Mouse (Mus musculus) intestine, postnatal 0 days (tissue): ENCODE data around the gene Tut7. TPM values are rescaled to one million over a fixed set of nuclear protein-coding genes. Genes with fewer than 3 reads are reported as not detected.

ENCODE experiments used
- ATAC-seq: fragments of 200-750 bp; cut with Nextera tagmentation; 2 replicates; pipeline ENCODE4 v1.8.0; 2017; ENCODE audit warnings: mild to moderate bottlenecking, moderate TSS enrichment, moderate library complexity
- H3K27ac ChIP-seq: fragments of 300-500 bp; sonication (generic); 2 replicates; pipeline ENCODE4 v1.5.1; 2014; ENCODE audit warnings: mild to moderate bottlenecking, low read depth, low read length, moderate library complexity
- H3K27me3 ChIP-seq: fragments of 300-500 bp; sonication (generic); replicated peaks from 2 replicates; pipeline ENCODE4 v1.6.1; 2014; ENCODE audit warnings: low read length, mixed read lengths; ENCODE audit not compliant: control insufficient read depth, insufficient read depth
- H3K36me3 ChIP-seq: fragments of 300-500 bp; sonication (generic); 2 replicates; pipeline ENCODE4 v1.6.1; 2014; ENCODE audit warnings: mild to moderate bottlenecking, moderate library complexity; ENCODE audit not compliant: control insufficient read depth, insufficient read depth
- H3K4me1 ChIP-seq: fragments of 300-500 bp; sonication (generic); replicated peaks from 2 replicates; pipeline ENCODE4 v1.6.1; 2014; ENCODE audit warnings: antibody characterized with exemption, low read length, mixed read lengths; ENCODE audit not compliant: control insufficient read depth, insufficient read depth
- H3K4me2 ChIP-seq: fragments of 300-500 bp; sonication (generic); replicated peaks from 2 replicates; pipeline ENCODE4 v1.6.1; 2014; ENCODE audit warnings: low read depth, mild to moderate bottlenecking, moderate library complexity
- H3K4me3 ChIP-seq: fragments of 300-500 bp; sonication (generic); 2 replicates; pipeline ENCODE4 v1.5.1; 2014; ENCODE audit warnings: low read depth, low read length
- H3K9ac ChIP-seq: fragments of 300-500 bp; sonication (generic); 2 replicates; pipeline ENCODE4 v1.6.1; 2014; ENCODE audit warnings: mild to moderate bottlenecking, low read depth, low read length
- H3K9me3 ChIP-seq: fragments of 300-500 bp; sonication (generic); 2 replicates; pipeline ENCODE4 v1.6.1; 2016; ENCODE audit warnings: mixed run types; ENCODE audit not compliant: control insufficient read depth
- CTCF ChIP-seq: sonication (generic); IDR thresholded peaks from 2 replicates; pipeline ENCODE4 v1.5.1; 2016; ENCODE audit warnings: low read depth, mild to moderate bottlenecking, control low read depth, antibody characterized with exemption, moderate library complexity
- WGBS: fragments of 180-500 bp; shearing (Covaris S2); extraction: QIAGEN DNeasy Blood & Tissue Kit; methylation state at CpG from one replicate; pipeline ENCODE4 v1.1.7; 2014; 5-methylcytosine and 5-hydroxymethylcytosine counted together
- polyA plus RNA-seq: library from polyadenylated mRNA; unstranded; fragments of >200 nt; fragmentation: Nextera tagmentation; extraction: Ambion mirVana; gene quantifications from 2 replicates; pipeline ENCODE4 v1.2.1, GENCODE M21; 2015

Tut7 gene
- polyA plus RNA-seq, 1 experiment from 2014 or later: 50.1 TPM

DNA sequence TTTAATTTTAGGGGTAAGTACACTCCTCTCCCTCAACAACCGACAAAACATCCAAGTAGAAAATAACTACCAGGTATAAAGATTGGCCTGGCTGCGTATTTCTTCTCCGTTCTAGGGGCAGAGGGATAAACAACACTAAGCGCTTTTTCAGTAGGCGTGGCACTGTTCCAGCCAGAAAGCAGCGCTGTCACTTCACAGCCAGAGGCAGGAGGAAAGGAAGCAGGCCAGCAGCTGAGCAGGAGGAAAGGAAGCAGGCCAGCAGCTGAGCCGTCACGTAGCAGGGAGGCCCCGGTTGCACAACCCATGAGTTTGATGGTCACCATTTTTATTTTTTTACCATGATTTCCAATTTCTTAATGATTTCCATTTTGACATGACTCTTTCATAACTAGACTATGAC lies 51.7 kb downstream of the Tut7 start:
- peak overlapping the region; percentile 80 for H3K4me2 ChIP-seq
- H3K9me3 ChIP-seq: no peaks in the 10 kb centered on the region
- peak overlapping the region; percentile 86; the same call in 1 of the 2 replicates for H3K4me3 ChIP-seq
- peaks cover 8% of the 10 kb centered on the region for H3K4me1 ChIP-seq
- 10% methylated on average over 9 of the region's 9 CpGs for WGBS
- H3K9ac ChIP-seq: peak overlapping the region; percentile 90; the same call in 1 of the 2 replicates
- H3K27me3 ChIP-seq: no peaks in the 10 kb centered on the region
- no peak for TF ChIP-seq CTCF
- ATAC-seq: no peak
- H3K27ac ChIP-seq: peak overlapping the region; percentile 100
- H3K36me3 ChIP-seq: peaks cover 34% of the 10 kb centered on the region

DNA sequence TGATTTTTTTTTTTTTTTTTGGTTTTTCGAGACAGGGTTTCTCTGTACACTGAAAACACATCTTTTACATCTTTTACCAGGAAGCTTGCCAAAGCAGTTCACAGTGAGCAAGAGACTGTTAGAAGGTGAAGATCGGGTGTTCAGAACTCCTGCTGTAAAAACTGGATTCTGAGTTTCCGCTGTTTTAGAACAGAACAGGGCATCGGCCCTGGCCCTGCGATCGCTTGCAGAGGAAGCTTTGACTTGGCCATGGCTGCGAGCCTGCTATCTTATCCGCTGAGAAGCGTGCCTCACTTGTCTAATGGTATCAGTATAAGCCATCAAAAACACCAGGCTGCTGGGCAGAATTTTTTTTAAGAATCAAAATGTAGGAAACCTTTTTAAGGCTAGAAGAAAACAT lies 52.1 kb downstream of the Tut7 start:
- Histone ChIP-seq H3K36me3 (peaks cover 30% of the 10 kb centered on the region), H3K4me3 (peak overlapping the region; percentile 86; the same call in 1 of the 2 replicates), H3K4me2 (peak overlapping the region; percentile 80), H3K4me1 (peaks cover 8% of the 10 kb centered on the region), H3K27ac (peak overlapping the region; percentile 100), H3K9me3 (no peaks in the 10 kb centered on the region), H3K27me3 (no peaks in the 10 kb centered on the region), H3K9ac (peak overlapping the region; percentile 90; the same call in 1 of the 2 replicates)
- ATAC-seq: no peak
- TF ChIP-seq CTCF: no peak
- WGBS: 42% methylated on average over 9 of the region's 9 CpGs

DNA sequence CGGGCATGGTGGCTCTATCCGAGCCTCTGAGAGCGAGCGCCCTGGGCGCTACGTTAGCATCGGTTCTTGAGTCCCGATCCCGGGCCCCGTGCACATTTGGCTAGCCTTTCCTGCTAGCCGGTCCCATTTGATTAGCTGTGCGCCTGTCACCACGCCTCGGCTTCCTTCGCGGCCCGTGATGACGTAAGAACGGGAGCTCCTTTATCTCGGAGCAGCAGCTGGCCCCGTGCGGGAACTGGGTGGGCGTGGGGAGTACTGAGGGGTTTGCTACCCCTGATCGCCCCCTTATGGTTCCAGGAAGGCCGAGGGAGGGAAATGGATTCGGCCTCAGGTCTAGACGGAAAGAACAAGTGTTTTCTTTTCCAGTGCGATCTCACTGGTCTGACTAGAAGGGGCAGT lies 52.8 kb downstream of the Tut7 start:
- Histone ChIP-seq H3K36me3 (peaks cover 25% of the 10 kb centered on the region), H3K4me3 (peak overlapping the region; percentile 86), H3K4me1 (peaks cover 8% of the 10 kb centered on the region), H3K4me2 (peak overlapping the region; percentile 80), H3K27ac (peak overlapping the region; percentile 100), H3K9ac (peak overlapping the region; percentile 90), H3K9me3 (no peaks in the 10 kb centered on the region), H3K27me3 (no peaks in the 10 kb centered on the region)
- under 1% methylated on average over 28 of the region's 28 CpGs for WGBS
- peak; percentile 73 for ATAC-seq
- TF ChIP-seq CTCF: peak; percentile 59

DNA sequence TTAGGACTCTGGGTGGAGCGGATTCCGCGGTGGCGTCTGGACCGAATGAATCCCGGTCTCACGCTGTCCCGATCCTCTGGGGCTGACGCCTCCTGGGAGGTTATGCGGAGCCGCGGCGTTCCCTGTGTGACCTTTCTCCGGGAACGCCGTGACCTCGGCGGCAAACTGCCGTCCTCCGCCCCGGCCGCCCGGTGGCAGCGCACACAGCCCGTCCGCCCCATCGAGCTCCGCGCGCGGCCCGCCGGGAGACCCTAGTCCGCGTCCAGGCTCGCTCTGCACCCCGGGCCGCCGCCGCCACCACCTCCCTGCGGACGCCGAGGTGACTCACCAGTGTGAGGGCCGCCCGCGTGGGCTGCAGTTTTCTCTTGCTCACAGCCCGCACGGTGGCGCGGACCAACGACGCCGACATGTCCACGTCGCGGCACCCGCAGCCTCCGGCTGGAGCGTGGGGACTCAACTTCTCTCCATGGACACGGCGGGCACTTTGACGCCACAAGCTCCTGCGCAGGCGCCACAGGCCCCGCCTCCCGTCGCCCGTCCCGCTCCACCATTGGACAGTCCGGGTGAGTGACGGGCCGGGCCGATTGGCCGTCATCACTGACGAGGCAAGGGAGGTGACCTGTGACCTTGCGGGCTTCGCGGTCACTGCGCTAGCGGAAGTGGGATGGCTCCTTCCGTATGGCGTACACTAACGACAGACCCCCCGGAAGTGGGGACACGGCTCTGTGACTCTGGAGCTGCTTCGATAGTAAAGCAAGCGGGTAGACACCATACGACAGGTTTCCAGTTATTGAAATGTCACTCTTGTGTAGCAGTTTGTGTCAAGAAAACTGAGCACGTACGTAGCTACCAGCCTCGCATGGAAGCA lies 53.4 kb downstream of the Tut7 start, which contains the start of gene Isca1:
Isca1 (minus strand) TSS at position 515 of the 868 bp plus-strand sequence.
- Histone ChIP-seq H3K4me1 (peaks cover 8% of the 10 kb centered on the region), H3K4me2 (peak within 1 kb of the TSS; percentile 80), H3K27ac (peak within 1 kb of the TSS; percentile 100), H3K9me3 (no peaks in the 10 kb centered on the region), H3K27me3 (no peaks in the 10 kb centered on the region), H3K9ac (peak within 1 kb of the TSS; percentile 90), H3K36me3 (peaks cover 20% of the 10 kb centered on the region), H3K4me3 (peak within 1 kb of the TSS; percentile 86)
- peak; percentile 97 for ATAC-seq
- WGBS: under 1% methylated on average over 91 of the region's 91 CpGs
- peak; percentile 47 for TF ChIP-seq CTCF

DNA sequence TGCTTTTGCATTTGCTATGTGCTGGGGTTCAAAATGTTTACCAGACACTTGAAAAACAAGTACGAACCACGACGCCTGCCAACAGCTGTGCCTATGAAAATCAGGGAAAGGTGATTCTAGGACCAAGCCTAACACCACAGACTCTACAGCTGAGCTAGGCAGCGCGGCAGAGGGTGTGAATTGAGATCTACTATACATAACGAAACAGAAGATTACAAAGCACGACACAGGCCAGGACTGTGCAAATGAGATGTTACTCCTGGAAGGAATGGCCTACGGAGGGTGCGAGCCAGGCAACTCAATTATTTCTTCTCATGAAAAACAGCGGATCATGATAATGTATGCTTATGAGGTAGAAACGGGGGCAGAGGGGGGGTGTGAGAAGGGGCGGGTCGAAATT lies 54.4 kb downstream of the Tut7 start:
- Histone ChIP-seq H3K4me2 (peak overlapping the region; percentile 80), H3K4me3 (peak overlapping the region; percentile 86), H3K9me3 (no peaks in the 10 kb centered on the region), H3K4me1 (peaks cover 8% of the 10 kb centered on the region), H3K36me3 (peaks cover 13% of the 10 kb centered on the region), H3K9ac (peak overlapping the region; percentile 90), H3K27me3 (no peaks in the 10 kb centered on the region), H3K27ac (peak overlapping the region; percentile 100; the same call in 1 of the 2 replicates)
- no peak for TF ChIP-seq CTCF
- WGBS: 21% methylated on average over 13 of the region's 13 CpGs
- no peak for ATAC-seq

DNA sequence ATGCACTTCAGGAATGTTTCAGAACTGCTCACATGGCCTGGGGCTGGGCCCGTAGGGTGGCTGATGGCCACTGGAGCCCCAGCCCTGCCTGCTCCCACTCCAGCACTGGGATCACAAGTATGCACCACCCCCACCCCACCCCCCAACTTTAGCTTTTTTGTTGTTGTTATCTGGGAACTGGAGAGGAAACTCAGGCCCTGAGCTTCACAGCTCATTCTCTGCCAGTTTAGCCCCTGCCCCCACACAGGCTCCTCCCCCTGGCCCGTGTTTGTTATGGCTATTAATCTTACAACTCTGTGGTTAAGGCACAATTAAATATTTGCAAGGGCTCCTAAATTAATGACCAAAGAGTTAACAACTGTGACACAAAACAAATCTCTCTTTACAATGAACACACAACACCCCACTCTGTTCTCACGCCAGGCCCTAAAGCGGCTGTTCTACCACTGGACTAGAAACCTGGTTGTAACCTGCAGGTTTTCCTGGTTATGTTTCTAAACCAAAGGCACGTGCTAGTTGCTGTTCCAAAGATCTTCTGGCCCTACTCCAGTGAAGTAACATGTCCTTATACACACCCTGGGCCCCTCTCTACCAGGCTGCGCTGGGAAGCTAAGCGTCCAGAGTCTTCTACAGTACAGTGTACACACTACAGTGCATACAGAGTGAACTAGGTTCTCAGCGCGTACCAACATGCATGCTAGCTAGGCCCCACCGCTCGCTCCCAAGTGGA lies 56.0 kb downstream of the Tut7 start:
- no peak overlapping the region; the same call in 1 of the 2 replicates for H3K4me3 ChIP-seq
- H3K4me2 ChIP-seq: peak overlapping the region; percentile 80
- H3K9me3 ChIP-seq: no peaks in the 10 kb centered on the region
- no peaks in the 10 kb centered on the region for H3K27me3 ChIP-seq
- peak overlapping the region; percentile 28; the same call in 1 of the 2 replicates for H3K27ac ChIP-seq
- ATAC-seq: peak; percentile 18; the same call in 1 of the 2 replicates
- no peak overlapping the region for H3K9ac ChIP-seq
- H3K4me1 ChIP-seq: peaks cover 8% of the 10 kb centered on the region
- 36% methylated on average over 11 of the region's 11 CpGs for WGBS
- TF ChIP-seq CTCF: no peak
- H3K36me3 ChIP-seq: peaks cover 9% of the 10 kb centered on the region; the same call in 1 of the 2 replicates
